Mouse (Mus musculus) spleen, embryonic (tissue): ENCODE data around the gene Rps6ka2.
"Not testable (repeated sequence)": the region's sequence is repeated elsewhere in the genome, so short reads cannot be mapped to it uniquely, and the experiment has no call there.

ENCODE experiments used
- CTCF ChIA-PET: fragments of 350-600 bp; sonication (Branson Sonifier 250); formaldehyde crosslinking; loops from one replicate; lab custom pipeline; 2022; lab: Charles Lee

The Rps6ka2 gene

GRCm38 (mm10) chr17:7170304-7171295 is 685 bp downstream of the Rps6ka2 start:
- CTCF ChIA-PET = no interaction called here

- CTCF ChIA-PET = no interaction called here
These were observed 3.6 kb downstream of the Rps6ka2 start for GRCm38 (mm10) chr17:7173331-7174028.

GRCm38 (mm10) chr17:7175293-7175692 is 5.4 kb downstream of the Rps6ka2 start:
- CTCF ChIA-PET = no interaction called here

GRCm38 (mm10) chr17:7176394-7176793 is 6.5 kb downstream of the Rps6ka2 start:
- CTCF ChIA-PET = no interaction called here

- CTCF ChIA-PET = no interaction called here
These were observed 8.3 kb downstream of the Rps6ka2 start for GRCm38 (mm10) chr17:7178196-7178595.

- CTCF ChIA-PET = no interaction called here
These were observed 12.3 kb downstream of the Rps6ka2 start for GRCm38 (mm10) chr17:7182187-7182586.

GRCm38 (mm10) chr17:7187037-7187436 is 17.1 kb downstream of the Rps6ka2 start:
- CTCF ChIA-PET = not testable (repeated sequence)

GRCm38 (mm10) chr17:7189425-7189824 is 19.5 kb downstream of the Rps6ka2 start:
- CTCF ChIA-PET = no interaction called here

GRCm38 (mm10) chr17:7189975-7190374 is 20.1 kb downstream of the Rps6ka2 start:
- CTCF ChIA-PET = no interaction called here

GRCm38 (mm10) chr17:7194140-7194840 is 24.4 kb downstream of the Rps6ka2 start:
- CTCF ChIA-PET = no interaction called here

- CTCF ChIA-PET = interaction anchor here (0.6 kb wide), 1 partner anchor 525 kb away, joined by 4 read pairs; no protein-coding TSS in a partner anchor
These were observed 27.4 kb downstream of the Rps6ka2 start for GRCm38 (mm10) chr17:7197121-7197925.

GRCm38 (mm10) chr17:7204771-7205406 is 35.0 kb downstream of the Rps6ka2 start:
- CTCF ChIA-PET = no interaction called here

GRCm38 (mm10) chr17:7206434-7207145 is 36.7 kb downstream of the Rps6ka2 start:
- CTCF ChIA-PET = no interaction called here

- CTCF ChIA-PET = no interaction called here
These were observed 40.7 kb downstream of the Rps6ka2 start for GRCm38 (mm10) chr17:7210648-7211047.

GRCm38 (mm10) chr17:7211893-7212292 is 42.0 kb downstream of the Rps6ka2 start:
- CTCF ChIA-PET = no interaction called here

GRCm38 (mm10) chr17:7213214-7213613 is 43.3 kb downstream of the Rps6ka2 start:
- CTCF ChIA-PET = no interaction called here

GRCm38 (mm10) chr17:7214061-7214460 is 44.1 kb downstream of the Rps6ka2 start:
- CTCF ChIA-PET = no interaction called here

GRCm38 (mm10) chr17:7217791-7218329 is 47.9 kb downstream of the Rps6ka2 start:
- CTCF ChIA-PET = no interaction called here

- CTCF ChIA-PET = no interaction called here
These were observed 48.5 kb downstream of the Rps6ka2 start for GRCm38 (mm10) chr17:7218396-7218795.
